Mouse (Mus musculus): ENCODE measurements around the gene Mab21l2. TPM values are rescaled to one million over a fixed set of nuclear protein-coding genes. Genes with fewer than 3 reads are reported as not detected.

The Mab21l2 gene
- total RNA-seq (2021), result under 1 TPM in 1 of 2 experiments, not detected in 1; 0.19 TPM
- long read RNA-seq, experiment 1, result 0 reads
- long read RNA-seq, experiment 2, result 0 reads

- no peak for DNase-seq (ENCODE audit: low spot score in 2 of 2)
Measured at GRCm38 (mm10) chr3:86548091-86549015, at the start of gene Mab21l2. Gene Mab21l2 (minus strand): TSS chr3:86548629.

GRCm38 (mm10) chr3:86575312-86575711 is 26.9 kb upstream of the Mab21l2 start:
- DNase-seq (ENCODE audit: low spot score in 2 of 2), result no peak

GRCm38 (mm10) chr3:86572519-86573244 is 24.3 kb upstream of the Mab21l2 start:
- DNase-seq (ENCODE audit: low spot score in 2 of 2), result no peak

GRCm38 (mm10) chr3:86571518-86571917 is 23.1 kb upstream of the Mab21l2 start:
- DNase-seq (ENCODE audit: low spot score in 2 of 2), result no peak

GRCm38 (mm10) chr3:86567312-86567711 is 18.9 kb upstream of the Mab21l2 start:
- DNase-seq (ENCODE audit: low spot score in 2 of 2), result no peak

- no peak for DNase-seq (ENCODE audit: low spot score in 2 of 2)
Measured at GRCm38 (mm10) chr3:86561396-86561795, 13.0 kb upstream of the Mab21l2 start.

- DNase-seq (ENCODE audit: low spot score in 2 of 2), result no peak
Measured at GRCm38 (mm10) chr3:86561023-86561344, 12.6 kb upstream of the Mab21l2 start.

GRCm38 (mm10) chr3:86560281-86561022 is 12.0 kb upstream of the Mab21l2 start:
- DNase-seq (ENCODE audit: low spot score in 2 of 2), result no peak

GRCm38 (mm10) chr3:86559635-86560034 is 11.2 kb upstream of the Mab21l2 start:
- no peak for DNase-seq (ENCODE audit: low spot score in 2 of 2)

GRCm38 (mm10) chr3:86558976-86559375 is 10.5 kb upstream of the Mab21l2 start:
- no peak for DNase-seq (ENCODE audit: low spot score in 2 of 2)

- DNase-seq (ENCODE audit: low spot score in 2 of 2), result no peak
Measured at GRCm38 (mm10) chr3:86552170-86552569, 3.7 kb upstream of the Mab21l2 start.

- DNase-seq (ENCODE audit: low spot score in 2 of 2), result no peak
Measured at GRCm38 (mm10) chr3:86551011-86551728, 2.7 kb upstream of the Mab21l2 start.

- no peak for DNase-seq (ENCODE audit: low spot score in 2 of 2)
Measured at GRCm38 (mm10) chr3:86550301-86551010, 2.0 kb upstream of the Mab21l2 start.

- DNase-seq (ENCODE audit: low spot score in 2 of 2), result no peak
Measured at GRCm38 (mm10) chr3:86547251-86547791, 1.1 kb downstream of the Mab21l2 start.

- DNase-seq (ENCODE audit: low spot score in 2 of 2), result peak in 1 of 2 experiments; percentile 55
Measured at GRCm38 (mm10) chr3:86546471-86547250, 1.8 kb downstream of the Mab21l2 start.

GRCm38 (mm10) chr3:86545945-86546344 is 2.5 kb downstream of the Mab21l2 start:
- no peak for DNase-seq (ENCODE audit: low spot score in 2 of 2)

GRCm38 (mm10) chr3:86544785-86545184 is 3.6 kb downstream of the Mab21l2 start:
- DNase-seq (ENCODE audit: low spot score in 2 of 2), result no peak

GRCm38 (mm10) chr3:86541863-86542397 is 6.5 kb downstream of the Mab21l2 start:
- no peak for DNase-seq (ENCODE audit: low spot score in 2 of 2)

Measured in layer of hippocampus, postnatal 14 days (tissue).